Mouse (Mus musculus) neutrophil, adult 5-6 weeks (primary cell): ENCODE measurements around the gene Ptgs1. TPM values are rescaled to one million over a fixed set of nuclear protein-coding genes. Genes with fewer than 3 reads are reported as not detected.

Experiments used
- ATAC-seq: fragments of 151-379, 151-347 bp; 2 replicates; pipeline ENCODE4 v1.8.0; 2017; ENCODE audit warnings: mild to moderate bottlenecking, moderate TSS enrichment; ENCODE audit not compliant: insufficient number of reproducible peaks, poor library complexity, low FRiP score, severe bottlenecking; ENCODE audit errors: extremely low read depth
- total RNA-seq: library from RNA; stranded (forward); fragments of 200-1000 nt; gene quantifications from 2 replicates; pipeline ENCODE4 v1.2.3, GENCODE M21; 2017

The Ptgs1 gene
- total RNA-seq, 1 experiment from 2014 or later: 9.9 TPM

DNA sequence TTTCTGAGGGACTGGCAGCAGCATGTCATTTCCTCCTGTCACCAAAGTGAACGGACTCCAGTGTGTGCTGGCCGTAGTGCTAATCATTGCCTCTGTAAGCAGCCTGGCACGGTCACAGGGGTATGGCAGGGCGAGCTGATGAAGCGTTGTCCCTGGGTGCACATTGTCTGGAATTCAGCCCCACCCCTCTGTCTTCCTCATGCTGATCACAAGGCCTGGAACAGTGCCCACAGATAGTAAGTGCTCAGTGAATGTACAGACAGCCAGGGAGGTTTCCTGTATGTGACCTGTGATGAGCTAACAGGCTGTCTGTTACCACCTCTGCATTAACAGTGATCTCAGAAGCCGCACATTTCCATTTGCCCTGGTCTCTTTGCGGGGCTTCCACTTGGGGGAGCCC lies 17.1 kb upstream of the Ptgs1 start:
- ATAC-seq: no peak

- ATAC-seq: peak; percentile 64
Measured at GRCm38 (mm10) chr2:36214023-36214422, 16.2 kb upstream of the Ptgs1 start.

DNA sequence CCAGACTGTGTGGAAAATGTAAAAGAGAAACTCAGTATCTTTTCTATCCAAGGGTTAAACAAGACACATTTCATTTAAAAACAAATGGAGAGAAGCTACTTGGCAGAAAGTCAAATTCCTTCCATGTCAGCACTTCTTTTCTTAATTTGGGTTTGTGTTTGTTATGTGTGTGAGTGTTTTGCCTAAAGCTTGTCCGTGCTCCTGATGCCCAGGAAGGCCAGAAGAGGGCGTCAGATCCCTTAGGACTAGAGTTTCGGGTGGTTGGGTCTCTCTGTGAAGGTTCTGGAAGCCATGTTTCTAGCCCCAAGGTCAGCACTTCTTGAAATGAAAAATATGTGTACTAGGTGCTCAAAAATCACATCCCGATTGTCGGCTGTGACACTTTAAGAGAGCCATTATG lies 15.8 kb upstream of the Ptgs1 start:
- ATAC-seq: no peak

DNA sequence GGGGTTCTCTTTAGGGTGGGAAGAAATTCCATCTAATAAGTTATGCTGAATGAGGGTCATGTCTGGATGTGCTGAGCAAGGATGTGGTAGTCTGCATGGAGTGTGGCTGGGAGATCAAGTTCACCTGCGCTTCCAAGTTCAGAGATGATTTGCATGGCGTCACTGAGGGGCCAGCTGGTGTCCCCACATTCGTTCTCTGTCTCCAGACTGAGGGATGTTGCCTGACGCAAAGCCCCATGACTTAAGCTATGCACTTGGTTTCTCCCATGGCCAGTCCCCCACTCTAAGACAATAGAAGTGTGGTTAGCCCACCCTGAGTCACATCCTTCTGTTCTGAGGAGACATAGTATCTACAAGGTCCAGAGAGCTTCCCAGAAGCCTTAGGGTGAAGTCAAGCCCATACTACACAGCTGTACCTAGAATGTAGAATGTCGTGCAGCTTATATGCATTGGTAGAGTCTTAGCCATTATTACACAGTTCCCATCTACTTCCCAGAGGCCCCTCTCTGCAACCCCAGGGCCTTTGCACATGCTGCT lies 15.0 kb upstream of the Ptgs1 start:
- ATAC-seq: no peak

GRCm38 (mm10) chr2:36216546-36216945 lies 13.7 kb upstream of the Ptgs1 start:
- peak; percentile 41; the same call in 1 of the 2 replicates for ATAC-seq

DNA sequence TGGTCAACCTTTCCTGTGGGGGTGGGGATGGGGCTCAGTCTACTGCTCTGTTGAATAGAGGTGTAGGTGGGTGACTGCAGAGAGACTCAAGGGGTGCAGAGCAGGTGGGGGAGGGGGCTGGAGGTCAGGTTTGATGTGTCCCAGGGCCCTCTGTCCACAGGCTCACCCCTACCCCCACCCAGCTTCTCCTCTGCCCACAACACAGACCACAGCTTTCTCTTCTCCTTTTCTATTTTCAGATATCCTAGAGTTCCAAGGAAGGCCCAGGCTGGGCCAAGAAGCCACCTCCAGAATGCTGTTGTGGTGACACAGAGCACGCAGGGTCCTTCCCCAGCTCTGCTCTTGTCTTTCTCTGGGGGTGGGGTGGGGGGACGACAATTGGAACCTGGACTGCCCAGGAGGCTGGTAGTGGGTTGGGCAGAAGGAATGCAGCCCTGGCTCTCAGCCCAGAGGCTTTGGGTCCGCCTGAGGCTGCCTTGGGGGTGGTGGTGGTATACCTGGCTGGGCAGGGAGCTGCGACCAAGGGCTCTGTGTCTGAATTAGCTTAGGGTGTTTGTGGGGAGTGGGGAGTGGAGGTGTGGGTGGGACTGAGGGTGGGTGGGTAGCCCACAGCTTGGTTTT lies 13.2 kb upstream of the Ptgs1 start:
- ATAC-seq: no peak

DNA sequence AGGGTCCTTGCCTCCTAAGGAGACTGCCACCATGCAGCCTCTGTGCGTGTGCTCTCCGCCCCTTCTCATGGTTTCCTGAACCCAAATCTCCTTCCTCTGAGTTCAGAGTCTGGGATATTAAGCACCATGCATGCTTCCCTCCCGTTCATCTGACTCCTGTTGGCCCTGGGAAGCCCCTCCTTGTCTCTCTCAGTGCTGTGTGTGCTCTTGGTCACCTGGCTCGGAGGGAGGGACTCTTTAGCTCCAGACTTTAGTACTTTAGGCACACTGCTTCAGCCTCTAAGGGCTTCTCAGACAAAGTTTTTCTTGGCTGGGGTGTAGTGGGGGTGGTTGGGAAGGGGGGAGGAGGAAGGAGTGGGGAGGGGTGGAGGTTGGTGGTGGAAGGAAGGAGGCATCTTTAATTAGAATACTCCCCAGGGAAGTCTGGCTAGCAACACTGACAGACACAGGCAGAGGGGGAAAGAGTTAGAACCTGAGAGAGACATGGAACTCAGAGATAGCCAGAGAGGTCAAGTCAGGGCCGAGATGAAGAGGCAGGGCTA lies 12.5 kb upstream of the Ptgs1 start:
- ATAC-seq: no peak

DNA sequence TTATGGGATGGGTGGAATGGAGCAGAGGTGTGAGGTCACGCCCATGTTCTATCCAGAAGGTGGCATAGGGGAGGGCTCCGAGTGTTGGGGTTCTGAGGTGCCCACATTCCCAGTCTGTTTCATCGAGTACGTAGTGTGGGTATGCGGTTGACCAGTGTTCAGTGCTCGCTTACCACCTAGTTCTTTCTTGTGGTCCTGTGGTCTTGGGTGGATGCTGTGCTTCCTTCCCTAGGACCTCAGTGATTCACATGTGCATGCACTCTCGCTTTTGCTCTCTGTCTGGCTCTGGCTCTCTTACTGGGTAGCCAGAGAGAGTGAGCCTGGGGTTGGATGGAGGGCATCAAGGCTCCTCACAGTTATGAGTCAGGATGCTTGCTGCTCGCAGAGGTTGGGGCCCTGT lies 10.1 kb upstream of the Ptgs1 start:
- ATAC-seq: no peak

GRCm38 (mm10) chr2:36220891-36221290 lies 9.3 kb upstream of the Ptgs1 start:
- no peak for ATAC-seq

DNA sequence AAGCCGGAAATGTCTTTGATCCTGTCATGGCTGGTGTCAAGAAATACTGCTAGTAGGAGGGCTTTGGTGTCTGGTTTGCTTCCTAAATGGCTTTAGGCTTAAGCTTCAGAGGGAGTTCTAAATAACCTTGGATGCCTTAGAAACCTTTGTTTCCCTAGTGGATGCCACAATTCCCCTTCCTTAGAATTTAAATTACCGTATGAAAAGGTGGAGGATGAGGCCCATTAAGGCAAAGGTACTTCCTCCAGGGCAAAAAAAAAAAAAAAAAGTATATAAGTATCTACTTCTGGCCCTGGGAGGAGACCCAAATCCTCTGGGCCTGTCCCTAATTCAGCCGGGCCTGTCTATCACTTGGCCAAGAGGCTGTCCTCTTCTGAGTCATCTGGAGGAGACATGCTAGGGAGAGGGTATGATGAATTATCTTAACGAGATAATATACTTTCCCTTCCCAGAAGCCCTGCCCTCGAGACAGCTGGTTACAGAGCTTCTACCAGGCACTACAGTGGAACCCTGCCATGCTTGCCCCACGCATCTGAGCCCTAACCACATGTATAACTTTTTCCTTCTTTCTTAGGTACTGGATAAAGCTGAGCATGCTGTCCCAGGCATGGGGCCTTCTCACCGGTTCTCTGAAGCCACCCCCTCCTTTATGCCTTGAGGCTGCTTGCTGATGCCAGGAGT lies 7.9 kb upstream of the Ptgs1 start:
- no peak for ATAC-seq

DNA sequence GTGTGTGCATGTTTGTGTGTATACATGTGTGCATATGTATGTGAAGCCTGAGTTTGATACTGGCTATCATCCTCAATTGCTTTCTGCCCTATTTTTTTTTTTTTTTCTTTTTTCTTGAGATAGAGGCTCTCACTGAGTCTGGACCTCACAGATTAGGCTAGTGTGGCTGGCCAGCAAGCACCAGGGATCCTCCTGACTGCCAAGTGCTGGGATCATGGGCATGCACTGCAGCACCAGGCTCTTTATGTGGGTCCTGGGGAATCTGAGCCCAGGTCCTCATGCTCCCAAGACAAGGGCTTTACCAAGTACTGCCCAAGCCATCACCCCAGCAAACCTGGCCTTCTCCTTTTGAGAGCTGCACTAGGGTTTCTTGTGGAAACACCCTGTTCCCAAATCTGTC lies 6.8 kb upstream of the Ptgs1 start:
- ATAC-seq: no peak

GRCm38 (mm10) chr2:36224153-36224552 lies 6.1 kb upstream of the Ptgs1 start:
- no peak for ATAC-seq

GRCm38 (mm10) chr2:36224599-36224998 lies 5.6 kb upstream of the Ptgs1 start:
- ATAC-seq: no peak

- ATAC-seq: no peak
Measured at GRCm38 (mm10) chr2:36230967-36231366, 741 bp downstream of the Ptgs1 start.

- ATAC-seq: 0 out of 2 replicates have a peak, but pooled peaks have one; percentile 24
Measured at GRCm38 (mm10) chr2:36234526-36235368, 4.5 kb downstream of the Ptgs1 start.

- ATAC-seq: no peak
Measured at GRCm38 (mm10) chr2:36235917-36236316, 5.7 kb downstream of the Ptgs1 start.

DNA sequence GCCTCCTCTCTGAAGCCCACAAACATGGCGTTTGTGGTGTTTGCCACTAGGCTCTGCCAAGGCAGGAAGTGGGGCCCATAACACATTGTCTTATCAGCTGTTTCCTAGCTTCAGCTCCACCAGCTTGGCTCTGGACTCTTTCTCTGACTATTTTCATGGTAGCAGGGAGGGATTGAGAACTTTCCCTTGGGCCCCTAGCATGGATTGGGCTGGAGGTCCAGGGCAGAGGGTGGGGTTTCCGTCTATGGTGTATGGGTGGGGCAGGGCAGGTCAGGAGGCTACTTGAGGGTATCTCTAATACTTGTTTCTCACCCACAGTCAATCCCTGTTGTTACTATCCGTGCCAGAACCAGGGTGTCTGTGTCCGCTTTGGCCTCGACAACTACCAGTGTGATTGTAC lies 6.7 kb downstream of the Ptgs1 start:
- no peak for ATAC-seq

GRCm38 (mm10) chr2:36237557-36237956 lies 7.3 kb downstream of the Ptgs1 start:
- ATAC-seq: no peak

- ATAC-seq: no peak
Measured at GRCm38 (mm10) chr2:36238467-36238866, 8.2 kb downstream of the Ptgs1 start.
